Mouse (Mus musculus) forebrain, embryonic 11.5 days (tissue): ENCODE results near the gene Itpr2. TPM values are rescaled to one million over a fixed set of nuclear protein-coding genes. Genes with fewer than 3 reads are reported as not detected.

Experiments used
- ATAC-seq: fragments of 200-750 bp; cut with Nextera tagmentation; replicated peaks from 2 replicates; pipeline ENCODE4 v1.8.0; 2017; ENCODE audit warnings: moderate TSS enrichment; ENCODE audit not compliant: low FRiP score
- DNase-seq: peaks from one replicate; pipeline ENCODE4 v3.0.0-alpha.2; 2017; ENCODE audit warnings: low spot score
- H3K27ac ChIP-seq: fragments of 300-500 bp; sonication (generic); 2 replicates; pipeline ENCODE4 v1.5.1; 2014; ENCODE audit warnings: low read depth, low read length
- H3K27me3 ChIP-seq: fragments of 300-500 bp; sonication (generic); 2 replicates; pipeline ENCODE4 v1.6.1; 2014; ENCODE audit warnings: mild to moderate bottlenecking, low read length, mixed read lengths; ENCODE audit not compliant: control insufficient read depth, insufficient read depth
- H3K36me3 ChIP-seq: fragments of 300-500 bp; sonication (generic); 2 replicates; pipeline ENCODE4 v1.6.1; 2014; ENCODE audit warnings: mild to moderate bottlenecking, low read length, moderate library complexity, mixed read lengths; ENCODE audit not compliant: control insufficient read depth, insufficient read depth
- H3K4me1 ChIP-seq: fragments of 300-500 bp; sonication (generic); replicated peaks from 2 replicates; pipeline ENCODE4 v1.6.1; 2014; ENCODE audit warnings: low read length, mixed read lengths; ENCODE audit not compliant: control insufficient read depth, insufficient read depth
- H3K4me2 ChIP-seq: fragments of 300-500 bp; sonication (generic); 2 replicates; pipeline ENCODE4 v1.6.1; 2014; ENCODE audit warnings: low read depth, mild to moderate bottlenecking, low read length, moderate library complexity, mixed read lengths; ENCODE audit not compliant: severe bottlenecking
- H3K4me3 ChIP-seq: fragments of 300-500 bp; sonication (generic); 2 replicates; pipeline ENCODE4 v1.5.1; 2014; ENCODE audit warnings: low read depth, low read length
- H3K9ac ChIP-seq: fragments of 300-500 bp; sonication (generic); 2 replicates; pipeline ENCODE4 v1.6.1; 2014; ENCODE audit warnings: low read length
- H3K9me3 ChIP-seq: fragments of 300-500 bp; sonication (generic); 2 replicates; pipeline ENCODE4 v1.6.1; 2016; ENCODE audit warnings: low read length, mixed read lengths; ENCODE audit not compliant: control insufficient read depth
- WGBS: fragments of 180-500 bp; shearing (Covaris S2); extraction: QIAGEN DNeasy Blood & Tissue Kit; methylation state at CpG from one replicate; pipeline ENCODE4 v1.1.7; 2014; 5-methylcytosine and 5-hydroxymethylcytosine counted together
- polyA plus RNA-seq: library from polyadenylated mRNA; unstranded; fragments of >200 nt; fragmentation: Nextera tagmentation; extraction: Ambion mirVana; gene quantifications from 2 replicates; pipeline ENCODE4 v1.2.1, GENCODE M21; 2014

Gene Itpr2
- polyA plus RNA-seq, 1 experiment from 2014 or later = 5.3 TPM

GRCm38 (mm10) chr6:146081578-146081977, 420.4 kb downstream of the Itpr2 start:
- ATAC-seq = no peak
- Histone ChIP-seq H3K27me3 (no peaks in the 10 kb centered on the region), H3K36me3 (no peaks in the 10 kb centered on the region), H3K9ac (no peak overlapping the region), H3K4me2 (no peak overlapping the region), H3K9me3 (no peaks in the 10 kb centered on the region), H3K4me1 (peaks cover 2% of the 10 kb centered on the region; the same call in 1 of the 2 replicates), H3K27ac (no peak overlapping the region), H3K4me3 (no peak overlapping the region)
- no peak for DNase-seq
- WGBS = 94% methylated on average over 8 of the region's 8 CpGs

DNA sequence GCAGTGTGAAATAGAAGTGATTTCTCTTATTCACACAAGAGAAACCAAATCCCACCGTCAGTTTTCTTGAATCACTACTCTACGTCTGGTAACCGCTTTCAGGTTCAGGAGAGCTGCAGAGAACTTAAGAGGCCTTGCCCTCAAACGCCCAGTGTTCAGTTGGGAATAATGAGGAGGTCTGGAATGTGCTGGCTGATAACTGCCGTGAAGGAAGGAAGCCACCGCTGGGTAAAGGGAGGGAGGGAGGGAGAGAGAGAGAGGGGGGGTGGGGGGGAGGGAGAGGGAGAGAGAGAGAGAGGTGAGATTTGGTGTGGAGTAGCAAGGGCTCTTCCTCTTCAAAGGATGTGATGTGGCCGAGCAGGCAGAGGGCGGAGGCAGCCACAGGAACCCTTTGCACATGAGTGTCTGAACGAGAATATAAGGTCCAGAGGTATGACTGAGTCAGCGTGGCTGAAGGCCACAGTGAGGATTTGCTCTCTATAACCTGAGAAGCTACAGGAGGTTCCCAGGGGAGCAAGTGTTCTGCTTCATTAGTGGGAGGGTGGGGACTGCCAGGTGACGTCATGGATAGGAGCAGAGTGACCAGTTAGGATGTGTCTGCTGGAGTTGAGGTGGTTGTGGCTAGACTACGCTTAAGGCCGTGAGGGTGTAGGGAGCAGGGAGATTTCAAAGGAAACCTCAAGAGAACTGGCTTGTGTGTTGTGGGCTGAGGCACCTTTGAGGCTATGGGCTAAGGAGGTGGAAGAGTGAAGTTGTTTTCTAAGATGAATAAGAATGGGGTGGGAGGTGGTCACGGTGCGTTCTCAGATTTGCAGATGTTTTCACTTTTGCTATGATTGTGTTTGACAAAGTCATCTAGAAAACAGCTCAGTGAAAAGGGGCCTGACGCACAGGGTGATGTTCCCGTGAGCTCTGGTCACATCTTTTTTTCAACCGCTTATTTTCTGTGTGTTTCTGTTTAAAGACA, 421.2 kb downstream of the Itpr2 start:
- no peaks in the 10 kb centered on the region for H3K9me3 ChIP-seq
- ATAC-seq (no peak), DNase-seq (no peak)
- no peak overlapping the region for H3K27ac ChIP-seq
- 75% methylated on average over 18 of the region's 18 CpGs for WGBS
- peaks cover 2% of the 10 kb centered on the region; the same call in 1 of the 2 replicates for H3K4me1 ChIP-seq
- H3K9ac ChIP-seq = no peak overlapping the region
- H3K36me3 ChIP-seq = no peaks in the 10 kb centered on the region
- no peak overlapping the region for H3K4me2 ChIP-seq
- no peaks in the 10 kb centered on the region for H3K27me3 ChIP-seq
- H3K4me3 ChIP-seq = no peak overlapping the region

- no peak overlapping the region for H3K9ac ChIP-seq
- no peak; the same call in 1 of the 2 replicates for ATAC-seq
- H3K36me3 ChIP-seq = no peaks in the 10 kb centered on the region
- H3K9me3 ChIP-seq = no peaks in the 10 kb centered on the region
- no peak overlapping the region for H3K4me3 ChIP-seq
- no peak overlapping the region for H3K4me2 ChIP-seq
- no peak for DNase-seq
- 54% methylated on average over 3 of the region's 3 CpGs for WGBS
- H3K4me1 ChIP-seq = peaks cover 2% of the 10 kb centered on the region; the same call in 1 of the 2 replicates
- H3K27me3 ChIP-seq = no peaks in the 10 kb centered on the region
- no peak overlapping the region for H3K27ac ChIP-seq
These were observed 422.1 kb downstream of the Itpr2 start for GRCm38 (mm10) chr6:146079734-146080443.

GRCm38 (mm10) chr6:146079261-146079660, 422.8 kb downstream of the Itpr2 start:
- H3K4me2 ChIP-seq = no peak overlapping the region
- H3K36me3 ChIP-seq = no peaks in the 10 kb centered on the region
- ATAC-seq = no peak; the same call in 1 of the 2 replicates
- H3K9ac ChIP-seq = no peak overlapping the region
- 62% methylated on average over 5 of the region's 5 CpGs for WGBS
- H3K27ac ChIP-seq = no peak overlapping the region
- H3K9me3 ChIP-seq = no peaks in the 10 kb centered on the region
- H3K4me3 ChIP-seq = no peak overlapping the region
- no peaks in the 10 kb centered on the region for H3K27me3 ChIP-seq
- peaks cover 2% of the 10 kb centered on the region; the same call in 1 of the 2 replicates for H3K4me1 ChIP-seq
- peak; percentile 80 for DNase-seq

DNA sequence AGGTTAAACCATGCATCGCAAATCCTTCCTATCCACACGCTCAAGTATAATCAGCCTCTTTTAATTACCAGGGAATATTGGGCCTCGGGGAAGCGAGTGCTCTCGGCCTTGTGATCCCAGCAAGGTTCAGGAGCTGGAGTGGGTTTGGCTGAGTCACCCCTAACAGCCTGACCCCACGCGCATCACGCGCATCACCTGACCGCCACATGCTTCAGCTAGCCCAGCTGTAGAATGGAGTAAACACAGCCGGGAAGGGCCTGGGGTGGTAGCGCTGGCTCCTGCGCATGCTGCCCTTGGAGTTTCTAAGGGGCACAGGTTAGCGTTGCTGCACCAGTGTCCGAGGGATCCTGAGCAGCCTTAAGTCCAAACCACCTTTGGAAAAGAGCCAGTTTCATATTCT, 423.9 kb downstream of the Itpr2 start:
- ATAC-seq (no peak), DNase-seq (no peak)
- Histone ChIP-seq H3K9me3 (no peaks in the 10 kb centered on the region; the same call in 1 of the 2 replicates), H3K36me3 (no peaks in the 10 kb centered on the region), H3K9ac (no peak overlapping the region), H3K27me3 (no peaks in the 10 kb centered on the region), H3K4me2 (no peak overlapping the region), H3K4me1 (peaks cover 2% of the 10 kb centered on the region; the same call in 1 of the 2 replicates), H3K4me3 (no peak overlapping the region), H3K27ac (no peak overlapping the region)
- 88% methylated on average over 15 of the region's 15 CpGs for WGBS

DNA sequence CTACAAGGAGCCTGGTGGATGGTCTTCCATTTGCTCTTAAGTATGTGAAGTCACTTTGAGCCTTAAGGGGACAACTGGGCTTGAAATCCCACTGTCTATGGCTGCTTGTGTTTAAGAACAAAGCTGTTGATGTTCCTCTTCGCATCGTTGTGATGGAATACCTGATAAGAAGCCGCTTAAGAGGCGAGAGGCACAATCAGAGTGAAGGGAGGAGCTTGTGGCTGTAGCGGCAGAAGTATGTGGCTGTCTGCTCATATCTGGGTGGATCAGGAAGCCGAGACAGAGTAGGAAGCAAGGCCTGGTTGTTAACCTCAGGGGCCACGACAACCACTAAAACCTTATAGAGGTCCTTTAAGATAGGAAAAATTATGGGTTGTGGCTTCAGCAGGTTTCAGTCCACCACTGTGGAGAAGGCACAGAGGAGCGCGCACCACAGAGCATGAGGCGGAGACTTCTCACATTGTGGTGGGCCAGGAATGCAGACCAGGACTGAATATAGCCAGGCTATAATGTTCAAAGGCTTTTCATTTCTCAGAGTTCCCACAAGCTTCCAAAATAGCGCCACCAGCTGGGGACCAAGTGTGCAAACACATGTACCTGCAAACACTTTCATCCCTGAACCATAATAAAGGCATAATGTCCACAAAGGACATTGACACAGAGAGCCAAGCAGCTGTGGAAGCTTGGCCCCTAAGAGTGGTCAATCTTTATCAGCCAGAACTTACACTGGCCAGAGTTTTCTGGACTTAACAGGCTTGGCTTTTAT, 424.7 kb downstream of the Itpr2 start:
- no peak for ATAC-seq
- Histone ChIP-seq H3K4me1 (peaks cover 2% of the 10 kb centered on the region; the same call in 1 of the 2 replicates), H3K27me3 (no peaks in the 10 kb centered on the region), H3K4me2 (no peak overlapping the region), H3K9me3 (no peaks in the 10 kb centered on the region; the same call in 1 of the 2 replicates), H3K9ac (no peak overlapping the region), H3K4me3 (no peak overlapping the region), H3K27ac (no peak overlapping the region), H3K36me3 (no peaks in the 10 kb centered on the region)
- WGBS = 84% methylated on average over 11 of the region's 11 CpGs
- DNase-seq = no peak

GRCm38 (mm10) chr6:146072842-146073241, 429.2 kb downstream of the Itpr2 start:
- H3K9me3 ChIP-seq = no peaks in the 10 kb centered on the region; the same call in 1 of the 2 replicates
- H3K27me3 ChIP-seq = no peaks in the 10 kb centered on the region
- no peaks in the 10 kb centered on the region for H3K36me3 ChIP-seq
- H3K27ac ChIP-seq = no peak overlapping the region
- H3K4me2 ChIP-seq = no peak overlapping the region
- ATAC-seq = no peak
- no peak for DNase-seq
- no peaks in the 10 kb centered on the region for H3K4me1 ChIP-seq
- H3K4me3 ChIP-seq = no peak overlapping the region
- no peak overlapping the region for H3K9ac ChIP-seq
- WGBS = 91% methylated on average over 1 of the region's 1 CpGs

GRCm38 (mm10) chr6:146071883-146072282, 430.1 kb downstream of the Itpr2 start:
- no peaks in the 10 kb centered on the region for H3K4me1 ChIP-seq
- no peaks in the 10 kb centered on the region; the same call in 1 of the 2 replicates for H3K9me3 ChIP-seq
- no peaks in the 10 kb centered on the region for H3K27me3 ChIP-seq
- 92% methylated on average over 1 of the region's 1 CpGs for WGBS
- no peaks in the 10 kb centered on the region for H3K36me3 ChIP-seq
- no peak for DNase-seq
- ATAC-seq = no peak
- no peak overlapping the region for H3K4me3 ChIP-seq
- H3K9ac ChIP-seq = no peak overlapping the region
- H3K4me2 ChIP-seq = no peak overlapping the region
- H3K27ac ChIP-seq = no peak overlapping the region
